Mouse (Mus musculus): ENCODE measurements at regions not wholly inside any gene's neighbourhood (a gene's known extent, or its start where the extent isn't known, plus 50 kb on each side); places are given as distances from the start of the nearest gene placed in this dataset.
"Not testable (repeated sequence)": the region's sequence is repeated elsewhere in the genome, so short reads cannot be mapped to it uniquely, and the experiment has no call there.

GRCm38 (mm10) chr7:70274312-70274711 is 92.2 kb downstream of the Nr2f2 start:
- Histone ChIP-seq H3K27ac (ENCODE audit: control insufficient read depth, insufficient read depth, low read depth, low read length, poor library complexity) (no peak overlapping the region), H3K4me3 (replicated peaks; ENCODE audit: control insufficient read depth, low read depth, low read length) (no peak overlapping the region), H3K4me1 (ENCODE audit: control insufficient read depth, insufficient read depth, low read length) (no peaks in the 10 kb centered on the region)
- TF ChIP-seq POLR2A (IDR thresholded peaks at IDR 0.05; ENCODE audit: borderline replicate concordance, control insufficient read depth, low read depth, low read length) (no peak), CTCF (IDR thresholded peaks at IDR 0.05; ENCODE audit: control insufficient read depth, insufficient read depth, low read length) (no peak)
- 39% methylated on average over 2 of the region's 2 CpGs for WGBS

- no peak overlapping the region for H3K4me3 ChIP-seq (replicated peaks; ENCODE audit: control insufficient read depth, low read depth, low read length)
- H3K4me1 ChIP-seq (ENCODE audit: control insufficient read depth, insufficient read depth, low read length) = no peaks in the 10 kb centered on the region
- H3K27ac ChIP-seq (ENCODE audit: control insufficient read depth, insufficient read depth, low read depth, low read length, poor library complexity) = no peak overlapping the region
- no peak for TF ChIP-seq POLR2A (IDR thresholded peaks at IDR 0.05; ENCODE audit: borderline replicate concordance, control insufficient read depth, low read depth, low read length)
- no peak for TF ChIP-seq CTCF (IDR thresholded peaks at IDR 0.05; ENCODE audit: control insufficient read depth, insufficient read depth, low read length)
- WGBS = 49% methylated on average over 4 of the region's 4 CpGs
Measured at GRCm38 (mm10) chr7:70267075-70267474, 99.5 kb downstream of the Nr2f2 start.

- Histone ChIP-seq H3K4me3 (replicated peaks; ENCODE audit: control insufficient read depth, low read depth, low read length) (no peak overlapping the region), H3K4me1 (ENCODE audit: control insufficient read depth, insufficient read depth, low read length) (no peaks in the 10 kb centered on the region), H3K27ac (ENCODE audit: control insufficient read depth, insufficient read depth, low read depth, low read length, poor library complexity) (no peak overlapping the region)
- TF ChIP-seq POLR2A (IDR thresholded peaks at IDR 0.05; ENCODE audit: borderline replicate concordance, control insufficient read depth, low read depth, low read length) (no peak), CTCF (IDR thresholded peaks at IDR 0.05; ENCODE audit: control insufficient read depth, insufficient read depth, low read length) (no peak)
- WGBS = 85% methylated on average over 4 of the region's 4 CpGs
Measured at GRCm38 (mm10) chr7:70256806-70257205, 109.7 kb downstream of the Nr2f2 start.

DNA sequence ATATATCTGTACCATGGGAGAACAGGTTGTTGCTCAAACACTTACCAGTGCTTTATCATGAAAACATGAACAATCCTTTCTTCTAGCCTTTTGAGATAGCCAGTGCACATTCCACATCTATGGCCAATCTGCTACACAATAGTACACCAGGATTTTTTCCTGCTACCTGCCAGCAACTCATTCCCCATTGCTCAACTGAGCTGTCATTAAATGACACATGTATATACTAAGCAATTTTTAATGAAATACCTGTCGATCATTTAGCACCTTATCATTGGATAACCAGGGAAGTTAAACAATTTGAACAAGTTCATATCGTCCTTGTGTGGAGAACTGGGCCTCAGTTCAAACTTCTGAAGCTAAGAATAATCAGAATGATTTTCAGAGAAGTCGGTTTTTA is 111.5 kb downstream of the Nr2f2 start:
- 77% methylated on average over 3 of the region's 3 CpGs for WGBS
- TF ChIP-seq POLR2A (IDR thresholded peaks at IDR 0.05; ENCODE audit: borderline replicate concordance, control insufficient read depth, low read depth, low read length) = no peak
- no peak for TF ChIP-seq CTCF (IDR thresholded peaks at IDR 0.05; ENCODE audit: control insufficient read depth, insufficient read depth, low read length)

DNA sequence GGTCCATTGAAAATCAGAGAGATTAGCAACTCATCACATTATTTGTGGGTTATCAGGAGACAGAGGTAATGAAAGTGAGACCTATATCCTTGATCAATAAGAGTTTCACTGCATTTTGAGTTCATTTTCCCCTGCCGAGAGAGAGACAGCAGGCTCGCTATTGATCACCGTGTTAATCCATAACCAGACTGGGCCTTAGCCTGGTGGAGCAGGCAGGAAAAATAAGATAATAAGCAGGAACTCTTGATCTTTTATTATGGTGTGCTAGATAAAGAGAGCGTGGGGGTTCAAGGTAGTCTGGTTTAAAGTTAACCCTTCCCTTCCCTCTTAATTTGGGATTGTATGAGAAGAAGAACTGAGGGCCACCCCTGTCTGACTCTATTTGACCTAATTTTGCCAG is 113.3 kb downstream of the Nr2f2 start:
- no peak overlapping the region for H3K4me3 ChIP-seq (replicated peaks; ENCODE audit: control insufficient read depth, low read depth, low read length)
- 86% methylated on average over 4 of the region's 4 CpGs for WGBS
- TF ChIP-seq CTCF (IDR thresholded peaks at IDR 0.05; ENCODE audit: control insufficient read depth, insufficient read depth, low read length) (no peak), POLR2A (IDR thresholded peaks at IDR 0.05; ENCODE audit: borderline replicate concordance, control insufficient read depth, low read depth, low read length) (no peak)

More for the DNA sequence above, 111.5 kb downstream of the Nr2f2 start:
- no peaks in the 10 kb centered on the region for H3K4me1 ChIP-seq (ENCODE audit: control insufficient read depth, insufficient read depth, low read length)
- no peak overlapping the region for H3K4me3 ChIP-seq (replicated peaks; ENCODE audit: control insufficient read depth, low read depth, low read length)
- H3K27ac ChIP-seq (ENCODE audit: control insufficient read depth, insufficient read depth, low read depth, low read length, poor library complexity) = no peak overlapping the region

DNA sequence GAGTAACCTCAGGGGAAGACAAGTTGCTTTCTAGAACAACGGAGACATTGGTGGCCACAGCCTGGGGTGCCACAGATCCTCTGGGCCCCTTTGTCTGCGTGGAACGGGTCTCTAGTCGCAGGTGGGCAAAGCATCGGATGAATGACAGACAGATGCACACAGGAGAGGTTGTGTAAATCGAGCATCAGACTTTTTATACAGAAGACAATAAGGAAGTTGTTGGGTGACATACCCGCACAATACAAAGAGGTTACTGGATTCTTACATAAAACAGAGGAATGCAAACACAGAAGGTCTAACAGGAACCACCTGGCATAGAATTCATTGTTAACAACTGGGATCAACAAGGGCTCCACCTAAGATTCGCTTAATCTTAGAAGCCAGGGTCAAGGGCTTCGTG is 127.5 kb downstream of the Nr2f2 start:
- not testable (repeated sequence) for H3K4me1 ChIP-seq (ENCODE audit: control insufficient read depth, insufficient read depth, low read length); H3K4me3 ChIP-seq (replicated peaks; ENCODE audit: control insufficient read depth, low read depth, low read length); H3K27ac ChIP-seq (ENCODE audit: control insufficient read depth, insufficient read depth, low read depth, low read length, poor library complexity)
- WGBS = 83% methylated on average over 9 of the region's 9 CpGs

More for the DNA sequence above, 113.3 kb downstream of the Nr2f2 start:
- Histone ChIP-seq H3K27ac (ENCODE audit: control insufficient read depth, insufficient read depth, low read depth, low read length, poor library complexity) (no peak overlapping the region), H3K4me1 (ENCODE audit: control insufficient read depth, insufficient read depth, low read length) (no peaks in the 10 kb centered on the region)

- TF ChIP-seq POLR2A (IDR thresholded peaks at IDR 0.05; ENCODE audit: borderline replicate concordance, control insufficient read depth, low read depth, low read length) (no peak), CTCF (IDR thresholded peaks at IDR 0.05; ENCODE audit: control insufficient read depth, insufficient read depth, low read length) (no peak)
- 82% methylated on average over 6 of the region's 6 CpGs for WGBS
- no peak overlapping the region for H3K27ac ChIP-seq (ENCODE audit: control insufficient read depth, insufficient read depth, low read depth, low read length, poor library complexity)
- no peak overlapping the region for H3K4me3 ChIP-seq (replicated peaks; ENCODE audit: control insufficient read depth, low read depth, low read length)
- no peaks in the 10 kb centered on the region for H3K4me1 ChIP-seq (ENCODE audit: control insufficient read depth, insufficient read depth, low read length)
Measured at GRCm38 (mm10) chr7:70219310-70219709, 147.2 kb downstream of the Nr2f2 start.

GRCm38 (mm10) chr7:70217137-70217536 is 149.4 kb downstream of the Nr2f2 start:
- TF ChIP-seq POLR2A (IDR thresholded peaks at IDR 0.05; ENCODE audit: borderline replicate concordance, control insufficient read depth, low read depth, low read length) (no peak), CTCF (IDR thresholded peaks at IDR 0.05; ENCODE audit: control insufficient read depth, insufficient read depth, low read length) (no peak)
- no peak overlapping the region for H3K27ac ChIP-seq (ENCODE audit: control insufficient read depth, insufficient read depth, low read depth, low read length, poor library complexity)
- H3K4me1 ChIP-seq (ENCODE audit: control insufficient read depth, insufficient read depth, low read length) = no peaks in the 10 kb centered on the region
- WGBS = 74% methylated on average over 2 of the region's 2 CpGs
- no peak overlapping the region for H3K4me3 ChIP-seq (replicated peaks; ENCODE audit: control insufficient read depth, low read depth, low read length)

- Histone ChIP-seq H3K4me3 (replicated peaks; ENCODE audit: control insufficient read depth, low read depth, low read length) (no peak overlapping the region), H3K27ac (ENCODE audit: control insufficient read depth, insufficient read depth, low read depth, low read length, poor library complexity) (no peak overlapping the region), H3K4me1 (ENCODE audit: control insufficient read depth, insufficient read depth, low read length) (no peaks in the 10 kb centered on the region)
- TF ChIP-seq POLR2A (IDR thresholded peaks at IDR 0.05; ENCODE audit: borderline replicate concordance, control insufficient read depth, low read depth, low read length) = no peak
- TF ChIP-seq CTCF (IDR thresholded peaks at IDR 0.05; ENCODE audit: control insufficient read depth, insufficient read depth, low read length) = no peak
- WGBS = 38% methylated on average over 4 of the region's 4 CpGs
Measured at GRCm38 (mm10) chr7:70213970-70214520, 152.5 kb downstream of the Nr2f2 start.

Measured in bone marrow, adult 2 months (tissue).